ENCODE assay signal across 10 mouse cellular contexts in the genomic region with DNA sequence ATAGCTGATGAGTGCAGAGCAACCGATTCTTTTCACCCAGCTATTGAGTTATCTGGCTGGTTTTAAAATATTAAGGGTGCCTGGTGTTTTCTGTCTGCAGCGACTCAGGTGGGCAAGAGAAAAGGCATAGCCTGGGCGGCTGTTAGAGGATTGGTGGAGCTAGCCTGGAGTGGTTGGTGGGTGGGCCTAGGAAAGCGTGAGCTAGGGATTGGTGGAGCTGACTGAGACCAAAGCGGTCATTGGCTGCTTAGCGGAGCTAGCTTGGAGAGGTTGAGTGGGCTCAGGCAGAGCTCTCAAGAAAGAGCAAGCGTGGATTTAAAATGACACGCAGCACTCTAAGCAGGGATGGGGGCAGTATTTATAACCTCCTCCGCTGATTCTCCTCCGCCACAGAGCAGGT.
DNase-seq lines count a peak whose midpoint lies in the region; ATAC-seq and TF ChIP-seq lines count a peak whose summit lies in the region.
"Had no signal": no experiment of that assay in that cellular context is flagged by ENCODE, and none has a peak within 500 bp of the region (broad histone marks: within the 10 kb centered on the region; RNA-seq: fewer than 3 reads in every experiment).

No protein-coding gene starts in this region.

- no peak for TF ChIP-seq CTCF in lung, embryonic 14.5 days (IDR thresholded peaks at IDR 0.05; ENCODE audit: low read depth)

- H3K4me3 ChIP-seq in heart, embryonic 10.5 days: peak overlapping the region; percentile 24; the same call in 1 of the 2 replicates
- H3K4me3 ChIP-seq in lung, embryonic 14.5 days (ENCODE audit: low read depth, low read length): no peak overlapping the region
- H3K4me3 ChIP-seq: intestine, embryonic 15.5 days; liver, embryonic 13.5 days had no signal

- H3K4me1 ChIP-seq in heart, embryonic 10.5 days: peaks cover 78% of the 10 kb centered on the region
- H3K4me1 ChIP-seq in lung, embryonic 14.5 days (ENCODE audit: insufficient read depth): peaks cover 8% of the 10 kb centered on the region; the same call in 1 of the 2 replicates

- no peak overlapping the region for H3K9ac ChIP-seq in lung, embryonic 14.5 days
- H3K9ac ChIP-seq: intestine, embryonic 15.5 days; liver, embryonic 13.5 days had no signal

- H3K36me3 ChIP-seq in heart, embryonic 10.5 days: no peaks in the 10 kb centered on the region
- no peaks in the 10 kb centered on the region for H3K36me3 ChIP-seq in lung, embryonic 14.5 days (ENCODE audit: insufficient read depth)
- H3K36me3 ChIP-seq: intestine, embryonic 15.5 days; liver, embryonic 13.5 days had no signal

- ATAC-seq in lung, embryonic 14.5 days (ENCODE audit: insufficient read depth): peak; percentile 75; the same call in 1 of the 2 replicates
- ATAC-seq in megakaryocyte-erythroid progenitor cell, adult 5-6 weeks (replicated peaks; ENCODE audit: low FRiP score, low TSS enrichment, poor library complexity, severe bottlenecking): no peak
- ATAC-seq: intestine, embryonic 15.5 days had no signal

- no peaks in the 10 kb centered on the region for H3K9me3 ChIP-seq in heart, embryonic 10.5 days
- no peaks in the 10 kb centered on the region for H3K9me3 ChIP-seq in lung, embryonic 14.5 days (ENCODE audit: low read depth, low read length)
- H3K9me3 ChIP-seq: intestine, embryonic 15.5 days; liver, embryonic 13.5 days had no signal

- H3K27ac ChIP-seq in heart, embryonic 10.5 days: peak overlapping the region; percentile 69; the same call in 1 of the 2 replicates
- peak overlapping the region; percentile 18; the same call in 1 of the 2 replicates for H3K27ac ChIP-seq in lung, embryonic 14.5 days (ENCODE audit: low read depth)
- H3K27ac ChIP-seq: intestine, embryonic 15.5 days; liver, embryonic 13.5 days had no signal

- no peaks in the 10 kb centered on the region for H3K27me3 ChIP-seq in heart, embryonic 10.5 days (ENCODE audit: insufficient read depth, poor library complexity, severe bottlenecking)
- no peaks in the 10 kb centered on the region for H3K27me3 ChIP-seq in lung, embryonic 14.5 days (ENCODE audit: insufficient read depth, low read length)
- H3K27me3 ChIP-seq: intestine, embryonic 15.5 days; liver, embryonic 13.5 days had no signal

- intact Hi-C loops in heart, postnatal 36 days (cut with DNase I): no loop called here

- DNase-seq in heart, adult 11 months: peak; percentile 97
- no peak for DNase-seq in heart, postnatal 36 days
- DNase-seq in R1 (ENCODE audit: low read depth, low spot score): peak; percentile 75
- DNase-seq in heart, embryonic 10.5 days (ENCODE audit: low spot score): no peak
- peak; percentile 44 for DNase-seq in lung, embryonic 14.5 days
- no peak for DNase-seq in cerebellum, adult 11-12 months
- no peak for DNase-seq in embryo, embryonic 10.5 days (ENCODE audit: low spot score)
- DNase-seq: liver, embryonic 13.5 days had no signal

- H3K4me2 ChIP-seq in lung, embryonic 14.5 days: peak overlapping the region; percentile 35
- H3K4me2 ChIP-seq: intestine, embryonic 15.5 days; liver, embryonic 13.5 days had no signal

- 54% methylated on average over 10 of the region's 10 CpGs for WGBS in heart, embryonic 10.5 days
- 72% methylated on average over 10 of the region's 10 CpGs for WGBS in lung, embryonic 14.5 days

Comparison
In these comparisons a context has a peak if more than half of its experiments do, and no peak if none do; other contexts are left out.
1. DNase-seq: peak in heart, adult 11 months (single experiment), R1 (single experiment) and lung, embryonic 14.5 days (single experiment); none in heart, postnatal 36 days (0 of 2), heart, embryonic 10.5 days (single experiment), cerebellum, adult 11-12 months (single experiment) and embryo, embryonic 10.5 days (single experiment).